Mouse (Mus musculus) hindbrain, embryonic 14.5 days (tissue): ENCODE measurements around the gene Abcc8. TPM values are rescaled to one million over a fixed set of nuclear protein-coding genes. Genes with fewer than 3 reads are reported as not detected.
A peak's percentile ranks its signal among the peaks of the same experiment; 100 is the strongest.

ENCODE experiments used
- ATAC-seq: fragments of 200-750 bp; cut with Nextera tagmentation; 2 replicates; pipeline ENCODE4 v1.8.0; 2017; ENCODE audit warnings: moderate number of reproducible peaks, mild to moderate bottlenecking, moderate TSS enrichment, moderate library complexity; ENCODE audit not compliant: low FRiP score
- DNase-seq: peaks from one replicate; pipeline ENCODE4 v3.0.0-alpha.2; 2015; ENCODE audit warnings: low spot score
- H3K27ac ChIP-seq: fragments of 300-500 bp; sonication (generic); 2 replicates; pipeline ENCODE4 v1.5.1; 2014; ENCODE audit warnings: mild to moderate bottlenecking, moderate library complexity
- H3K27me3 ChIP-seq: fragments of 300-500 bp; sonication (generic); 2 replicates; pipeline ENCODE4 v1.6.1; 2014; ENCODE audit warnings: mild to moderate bottlenecking, low read length, mixed read lengths; ENCODE audit not compliant: control insufficient read depth, insufficient read depth
- H3K36me3 ChIP-seq: fragments of 300-500 bp; sonication (generic); replicated peaks from 2 replicates; pipeline ENCODE4 v1.6.1; 2014; ENCODE audit not compliant: control insufficient read depth, insufficient read depth
- H3K4me1 ChIP-seq: fragments of 300-500 bp; sonication (generic); replicated peaks from 2 replicates; pipeline ENCODE4 v1.6.1; 2014; ENCODE audit warnings: antibody characterized with exemption, low read length, mixed read lengths; ENCODE audit not compliant: control insufficient read depth, insufficient read depth
- H3K4me2 ChIP-seq: fragments of 300-500 bp; sonication (generic); replicated peaks from 2 replicates; pipeline ENCODE4 v1.6.1; 2014; ENCODE audit warnings: mild to moderate bottlenecking, moderate library complexity
- H3K4me3 ChIP-seq: fragments of 300-500 bp; sonication (generic); replicated peaks from 2 replicates; pipeline ENCODE4 v1.5.1; 2014; ENCODE audit warnings: mild to moderate bottlenecking, low read length
- H3K9ac ChIP-seq: fragments of 300-500 bp; sonication (generic); 2 replicates; pipeline ENCODE4 v1.6.1; 2014
- H3K9me3 ChIP-seq: fragments of 300-500 bp; sonication (generic); 2 replicates; pipeline ENCODE4 v1.6.1; 2016; ENCODE audit warnings: low read length; ENCODE audit not compliant: control insufficient read depth
- WGBS: fragments of 180-500 bp; shearing (Covaris S2); extraction: QIAGEN DNeasy Blood & Tissue Kit; methylation state at CpG from one replicate; pipeline ENCODE4 v1.1.7; 2014; 5-methylcytosine and 5-hydroxymethylcytosine counted together
- polyA plus RNA-seq: library from polyadenylated mRNA; unstranded; fragments of >200 nt; fragmentation: Nextera tagmentation; extraction: Ambion mirVana; gene quantifications from 2 replicates; pipeline ENCODE4 v1.2.1, GENCODE M21; 2014

Gene Abcc8
- polyA plus RNA-seq, 1 experiment from 2014 or later, result 13.8 TPM

- 62% methylated on average over 27 of the region's 27 CpGs for WGBS
- peak; percentile 55 for DNase-seq
These were observed 75.4 kb downstream of the Abcc8 start for GRCm38 (mm10) chr7:46104256-46104915.

GRCm38 (mm10) chr7:46103771-46104170, 76.1 kb downstream of the Abcc8 start:
- Histone ChIP-seq H3K4me3 (no peak overlapping the region), H3K4me1 (peaks cover 8% of the 10 kb centered on the region), H3K4me2 (no peak overlapping the region), H3K27ac (peak overlapping the region; percentile 52), H3K9me3 (no peaks in the 10 kb centered on the region), H3K27me3 (no peaks in the 10 kb centered on the region), H3K36me3 (no peaks in the 10 kb centered on the region), H3K9ac (no peak overlapping the region)
- ATAC-seq, result no peak
- no peak for DNase-seq
- WGBS, result 86% methylated on average over 8 of the region's 8 CpGs

More at GRCm38 (mm10) chr7:46104256-46104915, 75.4 kb downstream of the Abcc8 start:
- peaks cover 8% of the 10 kb centered on the region for H3K4me1 ChIP-seq
- H3K9ac ChIP-seq, result no peak overlapping the region
- ATAC-seq, result no peak
- H3K4me2 ChIP-seq, result no peak overlapping the region; the same call in 1 of the 2 replicates
- H3K36me3 ChIP-seq, result no peaks in the 10 kb centered on the region
- peak overlapping the region; percentile 52 for H3K27ac ChIP-seq
- no peaks in the 10 kb centered on the region for H3K9me3 ChIP-seq
- H3K27me3 ChIP-seq, result no peaks in the 10 kb centered on the region
- no peak overlapping the region for H3K4me3 ChIP-seq

GRCm38 (mm10) chr7:46103075-46103591, 76.7 kb downstream of the Abcc8 start:
- peak; percentile 23; the same call in 1 of the 2 replicates for ATAC-seq
- WGBS, result 63% methylated on average over 8 of the region's 8 CpGs
- Histone ChIP-seq H3K9me3 (no peaks in the 10 kb centered on the region), H3K9ac (no peak overlapping the region), H3K27me3 (no peaks in the 10 kb centered on the region), H3K4me1 (peaks cover 8% of the 10 kb centered on the region), H3K36me3 (no peaks in the 10 kb centered on the region), H3K4me2 (no peak overlapping the region), H3K4me3 (no peak overlapping the region), H3K27ac (peak overlapping the region; percentile 69)
- DNase-seq, result peak; percentile 70

- 0 out of 2 replicates have a peak within 1 kb of the TSS, but pooled peaks have one; percentile 29 for H3K27ac ChIP-seq
- H3K4me2 ChIP-seq, result peak within 1 kb of the TSS; percentile 77
- ATAC-seq (peak; percentile 81), DNase-seq (peak; percentile 94)
- H3K4me1 ChIP-seq, result peaks cover 8% of the 10 kb centered on the region
- H3K36me3 ChIP-seq, result no peaks in the 10 kb centered on the region
- H3K9me3 ChIP-seq, result no peaks in the 10 kb centered on the region
- peak within 1 kb of the TSS; percentile 85 for H3K9ac ChIP-seq
- no peaks in the 10 kb centered on the region for H3K27me3 ChIP-seq
- peak within 1 kb of the TSS; percentile 66 for H3K4me3 ChIP-seq
- WGBS, result 1% methylated on average over 31 of the region's 34 CpGs
These were observed 79.3 kb downstream of the Abcc8 start, which contains the start of gene Kcnj11 for GRCm38 (mm10) chr7:46100563-46100962. TSS of gene Kcnj11 (minus strand) at chr7:46100764.

- H3K36me3 ChIP-seq, result no peaks in the 10 kb centered on the region
- peak overlapping the region; percentile 85; the same call in 1 of the 2 replicates for H3K9ac ChIP-seq
- no peak for DNase-seq
- no peak for ATAC-seq
- 84% methylated on average over 13 of the region's 13 CpGs for WGBS
- peak overlapping the region; percentile 77 for H3K4me2 ChIP-seq
- H3K27ac ChIP-seq, result no peak overlapping the region
- no peaks in the 10 kb centered on the region for H3K27me3 ChIP-seq
- peak overlapping the region; percentile 66 for H3K4me3 ChIP-seq
- H3K9me3 ChIP-seq, result no peaks in the 10 kb centered on the region
- H3K4me1 ChIP-seq, result peaks cover 8% of the 10 kb centered on the region; the same call in 1 of the 2 replicates
These were observed 80.2 kb downstream of the Abcc8 start for GRCm38 (mm10) chr7:46099682-46100081.

- whole genome bisulfite sequencing, result 94% methylated on average over 19 of the region's 19 CpGs
- no peak overlapping the region for H3K4me3 ChIP-seq
- H3K4me2 ChIP-seq, result no peak overlapping the region
- no peaks in the 10 kb centered on the region for H3K27me3 ChIP-seq
- peaks cover 3% of the 10 kb centered on the region; the same call in 1 of the 2 replicates for H3K4me1 ChIP-seq
- ATAC-seq, result no peak
- no peak for DNase-seq
- H3K27ac ChIP-seq, result no peak overlapping the region
- H3K9me3 ChIP-seq, result no peaks in the 10 kb centered on the region
- H3K9ac ChIP-seq, result no peak overlapping the region
- no peaks in the 10 kb centered on the region for H3K36me3 ChIP-seq
These were observed 80.9 kb downstream of the Abcc8 start for GRCm38 (mm10) chr7:46098919-46099286.

- Histone ChIP-seq H3K9ac (0 out of 2 replicates have a peak overlapping the region, but pooled peaks have one; percentile 28), H3K36me3 (no peaks in the 10 kb centered on the region), H3K4me2 (peak overlapping the region; percentile 12; the same call in 1 of the 2 replicates), H3K27ac (no peak overlapping the region), H3K27me3 (no peaks in the 10 kb centered on the region), H3K4me3 (no peak overlapping the region), H3K9me3 (no peaks in the 10 kb centered on the region), H3K4me1 (no peaks in the 10 kb centered on the region; the same call in 1 of the 2 replicates)
- 87% methylated on average over 19 of the region's 19 CpGs for WGBS
- DNase-seq, result no peak
- no peak for ATAC-seq
These were observed 81.5 kb downstream of the Abcc8 start for GRCm38 (mm10) chr7:46098221-46098918.

- Histone ChIP-seq H3K9ac (no peak overlapping the region), H3K27ac (no peak overlapping the region), H3K4me3 (no peak overlapping the region), H3K4me2 (peak overlapping the region; percentile 12; the same call in 1 of the 2 replicates), H3K36me3 (no peaks in the 10 kb centered on the region), H3K27me3 (no peaks in the 10 kb centered on the region), H3K4me1 (peaks cover 3% of the 10 kb centered on the region; the same call in 1 of the 2 replicates), H3K9me3 (no peaks in the 10 kb centered on the region)
- DNase-seq (no peak), ATAC-seq (no peak)
- 57% methylated on average over 4 of the region's 4 CpGs for WGBS
These were observed 82.5 kb downstream of the Abcc8 start for GRCm38 (mm10) chr7:46097319-46097783.

- 8% methylated on average over 4 of the region's 4 CpGs for WGBS
- H3K9me3 ChIP-seq, result no peaks in the 10 kb centered on the region
- no peak overlapping the region for H3K27ac ChIP-seq
- no peaks in the 10 kb centered on the region for H3K27me3 ChIP-seq
- no peaks in the 10 kb centered on the region for H3K36me3 ChIP-seq
- no peak overlapping the region for H3K4me3 ChIP-seq
- peaks cover 3% of the 10 kb centered on the region; the same call in 1 of the 2 replicates for H3K4me1 ChIP-seq
- no peak overlapping the region for H3K9ac ChIP-seq
- H3K4me2 ChIP-seq, result no peak overlapping the region
- peak; percentile 32; the same call in 1 of the 2 replicates for ATAC-seq
- DNase-seq, result peak; percentile 86
These were observed 83.7 kb downstream of the Abcc8 start for GRCm38 (mm10) chr7:46096136-46096535.
